Comparison of ENCODE assay signal across 12 mouse cellular contexts in the genomic region with DNA sequence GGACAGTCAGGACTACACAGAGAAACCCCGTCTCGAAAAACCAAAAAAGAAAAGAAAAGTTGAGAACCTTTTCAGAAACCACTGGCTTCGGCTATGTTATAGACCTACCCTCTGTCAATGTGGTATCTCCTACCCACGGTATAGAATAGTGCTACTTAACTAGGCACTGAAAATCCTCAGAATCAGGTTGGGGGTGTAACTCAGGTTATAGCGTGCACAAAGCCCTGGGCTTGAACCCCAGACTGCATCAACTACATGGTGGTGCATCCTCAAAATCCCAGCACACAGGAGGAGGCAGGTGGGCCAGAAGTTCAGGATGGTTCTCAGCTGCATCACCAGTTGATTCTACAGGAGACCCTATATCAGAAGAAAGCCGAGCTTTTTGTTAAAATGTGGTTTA. TPM values are rescaled to one million over a fixed set of nuclear protein-coding genes. Genes with fewer than 3 reads are reported as not detected.
DNase-seq lines count a peak whose midpoint lies in the region; ATAC-seq lines count a peak whose summit lies in the region.
"Had no signal": no experiment of that assay in that cellular context is flagged by ENCODE, and none has a peak within 500 bp of the region (broad histone marks: within the 10 kb centered on the region; RNA-seq: fewer than 3 reads in every experiment).

No protein-coding gene starts in this region.

- no peak for DNase-seq in kidney, adult 8-10 months
- no peak for DNase-seq in embryonic facial prominence, embryonic 10.5 days (ENCODE audit: low spot score)
- no peak for DNase-seq in intestine, embryonic 14.5 days (ENCODE audit: low spot score)
- DNase-seq in urinary bladder, postnatal 10 days (ENCODE audit: low spot score) = no peak
- DNase-seq in gastrocnemius, postnatal 25 days = no peak
- no peak for DNase-seq in frontal cortex, postnatal 36 days (ENCODE audit: low spot score in 2 of 2)
- DNase-seq: cerebellum, adult 11-12 months; left cerebral cortex, postnatal 4 days; right cerebral cortex, postnatal 14 days had no signal

- no peak overlapping the region for H3K4me2 ChIP-seq in kidney, embryonic 14.5 days (replicated peaks; ENCODE audit: low read depth, low read length)
- H3K4me2 ChIP-seq in intestine, embryonic 14.5 days (ENCODE audit: low read length) = peak overlapping the region; percentile 62
- peak overlapping the region; percentile 89 for H3K4me2 ChIP-seq in midbrain, embryonic 13.5 days (replicated peaks)

- no peaks in the 10 kb centered on the region for H3K36me3 ChIP-seq in kidney, embryonic 14.5 days (ENCODE audit: control insufficient read depth, insufficient read depth, low read length)
- H3K36me3 ChIP-seq in embryonic facial prominence, embryonic 10.5 days (replicated peaks) = peaks cover 8% of the 10 kb centered on the region
- no peaks in the 10 kb centered on the region for H3K36me3 ChIP-seq in intestine, embryonic 14.5 days (ENCODE audit: control insufficient read depth, insufficient read depth, low read length)
- no peaks in the 10 kb centered on the region for H3K36me3 ChIP-seq in midbrain, embryonic 13.5 days

- peak overlapping the region; percentile 48; the same call in 1 of the 2 replicates for H3K27ac ChIP-seq in kidney, embryonic 14.5 days (ENCODE audit: low read depth, low read length)
- peak overlapping the region; percentile 98; the same call in 1 of the 2 replicates for H3K27ac ChIP-seq in embryonic facial prominence, embryonic 10.5 days (replicated peaks)
- H3K27ac ChIP-seq in intestine, embryonic 14.5 days (ENCODE audit: low read depth) = no peak overlapping the region
- 0 out of 2 replicates have a peak overlapping the region, but pooled peaks have one; percentile 89 for H3K27ac ChIP-seq in midbrain, embryonic 13.5 days

- H3K9me3 ChIP-seq in kidney, embryonic 14.5 days (ENCODE audit: control insufficient read depth, low read length) = no peaks in the 10 kb centered on the region
- no peaks in the 10 kb centered on the region for H3K9me3 ChIP-seq in embryonic facial prominence, embryonic 10.5 days
- no peaks in the 10 kb centered on the region for H3K9me3 ChIP-seq in intestine, embryonic 14.5 days (ENCODE audit: control insufficient read depth, low read length)
- no peaks in the 10 kb centered on the region for H3K9me3 ChIP-seq in midbrain, embryonic 13.5 days

- ATAC-seq in kidney, embryonic 14.5 days (ENCODE audit: low FRiP score, low TSS enrichment) = no peak
- ATAC-seq in intestine, embryonic 14.5 days (replicated peaks; ENCODE audit: low FRiP score, low TSS enrichment, low read depth) = no peak
- no peak for ATAC-seq in midbrain, embryonic 13.5 days
- ATAC-seq: Patski had no signal

- H3K4me3 ChIP-seq in kidney, embryonic 14.5 days (ENCODE audit: low read length) = no peak overlapping the region
- peak overlapping the region; percentile 99 for H3K4me3 ChIP-seq in embryonic facial prominence, embryonic 10.5 days
- no peak overlapping the region for H3K4me3 ChIP-seq in intestine, embryonic 14.5 days (ENCODE audit: low read depth, low read length)
- no peak overlapping the region for H3K4me3 ChIP-seq in midbrain, embryonic 13.5 days (replicated peaks)

- H3K27me3 ChIP-seq in kidney, embryonic 14.5 days (ENCODE audit: control insufficient read depth, insufficient read depth, low read length) = no peaks in the 10 kb centered on the region
- H3K27me3 ChIP-seq in embryonic facial prominence, embryonic 10.5 days (replicated peaks; ENCODE audit: low read depth, poor library complexity, severe bottlenecking) = 0 out of 2 replicates have a peak, but pooled peaks cover 11% of the 10 kb centered on the region
- H3K27me3 ChIP-seq in intestine, embryonic 14.5 days (replicated peaks; ENCODE audit: control insufficient read depth, insufficient read depth, low read length) = no peaks in the 10 kb centered on the region
- H3K27me3 ChIP-seq in midbrain, embryonic 13.5 days = 0 out of 2 replicates have a peak, but pooled peaks cover 8% of the 10 kb centered on the region

- H3K9ac ChIP-seq in kidney, embryonic 14.5 days (ENCODE audit: low read depth, low read length) = no peak overlapping the region
- no peak overlapping the region; the same call in 1 of the 2 replicates for H3K9ac ChIP-seq in intestine, embryonic 14.5 days (ENCODE audit: low read length)
- no peak overlapping the region for H3K9ac ChIP-seq in midbrain, embryonic 13.5 days (replicated peaks)

- H3K4me1 ChIP-seq in kidney, embryonic 14.5 days (ENCODE audit: control insufficient read depth, insufficient read depth, low read length) = peaks cover 23% of the 10 kb centered on the region
- peaks cover 60% of the 10 kb centered on the region for H3K4me1 ChIP-seq in embryonic facial prominence, embryonic 10.5 days
- peaks cover 42% of the 10 kb centered on the region for H3K4me1 ChIP-seq in intestine, embryonic 14.5 days (replicated peaks; ENCODE audit: control insufficient read depth, insufficient read depth, low read length)
- peaks cover 40% of the 10 kb centered on the region for H3K4me1 ChIP-seq in midbrain, embryonic 13.5 days (replicated peaks)

- 93% methylated on average over 6 of the region's 6 CpGs for WGBS in kidney, embryonic 14.5 days
- WGBS in embryonic facial prominence, embryonic 10.5 days = 92% methylated on average over 6 of the region's 6 CpGs
- 93% methylated on average over 6 of the region's 6 CpGs for WGBS in intestine, embryonic 14.5 days
- WGBS in midbrain, embryonic 13.5 days = 96% methylated on average over 6 of the region's 6 CpGs

RNA-seq across cellular contexts. Expression of gene Smarcd2, which starts 1.0 kb away (rescaled TPM):
- polyA plus RNA-seq in kidney, embryonic 14.5 days (2014; fragmentation: Nextera tagmentation; extraction: Ambion mirVana) = 54.9 and 78.6 TPM in 2 replicates
- polyA plus RNA-seq in embryonic facial prominence, embryonic 10.5 days (2016; fragmentation: Nextera tagmentation; extraction: Ambion mirVana) = 35.9 and 37.1 TPM in 2 replicates
- polyA plus RNA-seq in intestine, embryonic 14.5 days (2014; fragmentation: Nextera tagmentation; extraction: Ambion mirVana) = 64.4 and 72.4 TPM in 2 replicates
- polyA plus RNA-seq in midbrain, embryonic 13.5 days (2015; fragmentation: Nextera tagmentation; extraction: Ambion mirVana) = 10.8 and 11.4 TPM in 2 replicates
- total RNA-seq in gastrocnemius, postnatal 25 days (2021) = 10 to 100 TPM; 10.3 to 16.6 TPM

RNA-seq across cellular contexts. Expression of gene Tcam1, which starts 2.7 kb away (rescaled TPM):
- polyA plus RNA-seq in kidney, embryonic 14.5 days (2014; fragmentation: Nextera tagmentation; extraction: Ambion mirVana) = 0.81 and 1.2 TPM in 2 replicates
- polyA plus RNA-seq in embryonic facial prominence, embryonic 10.5 days (2016; fragmentation: Nextera tagmentation; extraction: Ambion mirVana) = 0.21 and 0.28 TPM in 2 replicates
- polyA plus RNA-seq in intestine, embryonic 14.5 days (2014; fragmentation: Nextera tagmentation; extraction: Ambion mirVana) = 0.16 and 0.26 TPM in 2 replicates
- 0.16 and 0.18 TPM in 2 replicates for polyA plus RNA-seq in midbrain, embryonic 13.5 days (2015; fragmentation: Nextera tagmentation; extraction: Ambion mirVana)
- total RNA-seq in gastrocnemius, postnatal 25 days (2021) = under 1 TPM in 1 of 2 experiments, not detected in 1; 0.08 TPM

RNA-seq across cellular contexts. Expression of gene Psmc5, which starts 17.9 kb away (rescaled TPM):
- polyA plus RNA-seq in kidney, embryonic 14.5 days (2014; fragmentation: Nextera tagmentation; extraction: Ambion mirVana) = 303 and 334 TPM in 2 replicates
- 419 and 430 TPM in 2 replicates for polyA plus RNA-seq in embryonic facial prominence, embryonic 10.5 days (2016; fragmentation: Nextera tagmentation; extraction: Ambion mirVana)
- 248 and 256 TPM in 2 replicates for polyA plus RNA-seq in intestine, embryonic 14.5 days (2014; fragmentation: Nextera tagmentation; extraction: Ambion mirVana)
- 324 and 341 TPM in 2 replicates for polyA plus RNA-seq in midbrain, embryonic 13.5 days (2015; fragmentation: Nextera tagmentation; extraction: Ambion mirVana)
- 100 to 1,000 TPM; 126 to 130 TPM for total RNA-seq in gastrocnemius, postnatal 25 days (2021)

RNA-seq across cellular contexts. Expression of gene Ftsj3, which starts 17.9 kb away (rescaled TPM):
- polyA plus RNA-seq in kidney, embryonic 14.5 days (2014; fragmentation: Nextera tagmentation; extraction: Ambion mirVana) = 39.1 and 72.1 TPM in 2 replicates
- 85.3 and 92.0 TPM in 2 replicates for polyA plus RNA-seq in embryonic facial prominence, embryonic 10.5 days (2016; fragmentation: Nextera tagmentation; extraction: Ambion mirVana)
- polyA plus RNA-seq in intestine, embryonic 14.5 days (2014; fragmentation: Nextera tagmentation; extraction: Ambion mirVana) = 65.1 and 69.9 TPM in 2 replicates
- 39.3 and 40.3 TPM in 2 replicates for polyA plus RNA-seq in midbrain, embryonic 13.5 days (2015; fragmentation: Nextera tagmentation; extraction: Ambion mirVana)
- 10 to 100 TPM; 19.4 to 21.9 TPM for total RNA-seq in gastrocnemius, postnatal 25 days (2021)

RNA-seq across cellular contexts. Expression of gene Gh, which starts 27.9 kb away (rescaled TPM):
- not detected in 2 replicates for polyA plus RNA-seq in kidney, embryonic 14.5 days (2014; fragmentation: Nextera tagmentation; extraction: Ambion mirVana)
- polyA plus RNA-seq in embryonic facial prominence, embryonic 10.5 days (2016; fragmentation: Nextera tagmentation; extraction: Ambion mirVana) = not detected in 2 replicates
- not detected in 2 replicates for polyA plus RNA-seq in intestine, embryonic 14.5 days (2014; fragmentation: Nextera tagmentation; extraction: Ambion mirVana)
- polyA plus RNA-seq in midbrain, embryonic 13.5 days (2015; fragmentation: Nextera tagmentation; extraction: Ambion mirVana) = not detected in 2 replicates
- not detected for total RNA-seq in gastrocnemius, postnatal 25 days (2021)
- total RNA-seq: left cerebral cortex, postnatal 4 days had no signal
- polyA plus RNA-seq: Patski had no signal
